Mouse (Mus musculus): ENCODE results near the gene Hsd17b7. TPM values are rescaled to one million over a fixed set of nuclear protein-coding genes. Genes with fewer than 3 reads are reported as not detected.

Hsd17b7 gene
- polyA plus RNA-seq, 1 experiment from 2014 or later, result 19.3 TPM

DNA sequence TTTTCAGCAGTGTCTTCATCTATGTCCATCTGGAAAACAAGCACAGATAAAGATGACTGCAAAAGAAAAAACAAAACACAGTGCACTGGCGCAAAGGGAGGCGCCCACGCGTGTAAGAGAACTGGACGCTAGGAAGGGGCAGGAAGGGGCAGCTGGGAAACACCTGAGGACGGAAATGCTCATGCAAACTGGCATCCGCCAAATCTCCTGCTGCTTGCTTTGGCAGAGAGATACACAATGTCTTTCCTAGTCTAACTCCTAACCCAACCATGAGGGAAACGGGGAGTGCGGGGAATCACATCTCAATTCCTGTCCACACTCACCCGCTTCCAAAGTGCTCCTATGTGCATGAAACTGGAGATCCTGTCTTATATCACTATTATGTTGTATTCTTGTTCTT lies 15.9 kb downstream of the Hsd17b7 start:
- Histone ChIP-seq H3K4me1 (no peaks in the 10 kb centered on the region), H3K4me3 (no peak overlapping the region), H3K9me3 (no peaks in the 10 kb centered on the region), H3K27me3 (ENCODE audit: poor library complexity, severe bottlenecking) (no peaks in the 10 kb centered on the region), H3K27ac (no peak overlapping the region), H3K36me3 (replicated peaks) (peaks cover 83% of the 10 kb centered on the region)
- WGBS, result 96% methylated on average over 10 of the region's 10 CpGs
- no peak for DNase-seq (ENCODE audit: extremely low spot score, low spot score)

GRCm38 (mm10) chr1:169952636-169953035 lies 16.4 kb downstream of the Hsd17b7 start:
- H3K4me3 ChIP-seq, result no peak overlapping the region
- no peaks in the 10 kb centered on the region for H3K4me1 ChIP-seq
- no peak overlapping the region for H3K27ac ChIP-seq
- no peaks in the 10 kb centered on the region for H3K27me3 ChIP-seq (ENCODE audit: poor library complexity, severe bottlenecking)
- H3K9me3 ChIP-seq, result no peaks in the 10 kb centered on the region
- DNase-seq (ENCODE audit: extremely low spot score, low spot score), result no peak
- peaks cover 79% of the 10 kb centered on the region for H3K36me3 ChIP-seq (replicated peaks)
- 96% methylated on average over 10 of the region's 10 CpGs for WGBS

- Histone ChIP-seq H3K27me3 (ENCODE audit: poor library complexity, severe bottlenecking) (no peaks in the 10 kb centered on the region), H3K9me3 (no peaks in the 10 kb centered on the region), H3K27ac (no peak overlapping the region), H3K4me1 (no peaks in the 10 kb centered on the region), H3K36me3 (replicated peaks) (peaks cover 68% of the 10 kb centered on the region), H3K4me3 (no peak overlapping the region)
- 95% methylated on average over 6 of the region's 6 CpGs for WGBS
- no peak for DNase-seq (ENCODE audit: extremely low spot score, low spot score)
Observed at GRCm38 (mm10) chr1:169951561-169951960, 17.5 kb downstream of the Hsd17b7 start.

DNA sequence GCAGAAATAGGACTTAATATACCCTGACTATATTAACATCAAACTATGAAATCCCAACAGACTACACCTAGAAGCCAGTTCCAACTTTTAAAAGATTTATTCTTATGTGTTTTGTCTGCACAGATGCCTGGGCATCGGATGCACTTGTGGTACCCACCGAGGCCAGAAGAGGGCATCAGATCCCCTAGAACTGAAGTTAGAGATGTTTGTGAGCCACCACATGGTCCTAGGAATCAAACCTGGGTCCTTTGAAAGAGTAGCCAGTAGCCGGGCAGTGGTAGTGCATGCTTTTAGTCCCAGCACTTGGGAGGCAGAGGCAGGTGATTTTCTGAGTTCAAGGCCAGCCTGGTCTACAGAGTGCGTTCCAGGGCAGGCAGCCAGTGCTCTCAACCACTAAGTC lies 18.4 kb downstream of the Hsd17b7 start:
- Histone ChIP-seq H3K9me3 (no peaks in the 10 kb centered on the region), H3K27ac (no peak overlapping the region), H3K36me3 (replicated peaks) (peaks cover 59% of the 10 kb centered on the region), H3K27me3 (ENCODE audit: poor library complexity, severe bottlenecking) (no peaks in the 10 kb centered on the region), H3K4me3 (no peak overlapping the region), H3K4me1 (no peaks in the 10 kb centered on the region)
- DNase-seq (ENCODE audit: extremely low spot score, low spot score), result no peak
- whole genome bisulfite sequencing, result 86% methylated on average over 4 of the region's 4 CpGs

DNA sequence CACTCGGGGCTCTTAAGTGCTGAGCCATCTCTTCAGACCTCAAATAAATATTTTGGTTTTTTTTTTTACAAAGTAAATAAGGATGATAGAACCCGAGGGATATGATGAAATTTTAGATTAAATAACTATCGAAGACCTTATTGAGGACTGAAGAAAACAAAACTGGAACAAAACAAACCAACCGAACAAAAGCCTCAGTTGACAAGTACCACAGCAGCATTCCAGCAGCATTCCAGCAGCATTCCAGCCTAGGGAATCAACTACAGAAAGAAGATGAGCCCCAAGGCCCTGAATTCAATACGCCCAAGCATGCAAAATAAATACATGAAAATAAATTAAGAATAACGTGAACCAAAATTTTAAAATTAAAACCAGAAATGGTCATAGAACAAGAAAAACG lies 19.1 kb downstream of the Hsd17b7 start:
- DNase-seq (ENCODE audit: extremely low spot score, low spot score), result no peak
- peaks cover 53% of the 10 kb centered on the region for H3K36me3 ChIP-seq (replicated peaks)
- 76% methylated on average over 7 of the region's 7 CpGs for WGBS
- no peak overlapping the region for H3K4me3 ChIP-seq
- no peaks in the 10 kb centered on the region; the same call in 1 of the 2 replicates for H3K9me3 ChIP-seq
- H3K4me1 ChIP-seq, result no peaks in the 10 kb centered on the region
- H3K27me3 ChIP-seq (ENCODE audit: poor library complexity, severe bottlenecking), result no peaks in the 10 kb centered on the region
- no peak overlapping the region for H3K27ac ChIP-seq

DNA sequence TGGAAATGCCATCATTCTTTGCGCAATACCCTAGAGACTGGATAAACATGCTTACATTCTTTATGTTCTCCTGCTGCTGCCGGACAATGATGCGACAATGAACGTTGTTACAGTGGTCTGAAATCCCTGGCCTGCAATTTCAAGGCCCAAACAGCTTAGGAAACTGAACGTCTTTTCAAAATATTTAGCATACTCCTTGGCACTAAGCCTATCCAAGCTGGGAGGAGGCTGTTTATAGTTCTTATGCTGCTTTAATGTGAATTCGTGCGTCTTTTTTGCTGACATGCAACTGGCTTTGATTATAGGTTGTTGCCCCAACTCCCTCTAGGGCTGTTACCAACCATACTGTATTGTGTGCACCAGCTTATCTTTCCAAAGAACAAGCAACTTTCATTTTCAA lies 20.2 kb downstream of the Hsd17b7 start:
- H3K9me3 ChIP-seq, result no peaks in the 10 kb centered on the region; the same call in 1 of the 2 replicates
- no peak for DNase-seq (ENCODE audit: extremely low spot score, low spot score)
- no peaks in the 10 kb centered on the region for H3K4me1 ChIP-seq
- no peak overlapping the region for H3K4me3 ChIP-seq
- 84% methylated on average over 7 of the region's 7 CpGs for WGBS
- no peak overlapping the region for H3K27ac ChIP-seq
- H3K36me3 ChIP-seq (replicated peaks), result peaks cover 42% of the 10 kb centered on the region
- no peaks in the 10 kb centered on the region for H3K27me3 ChIP-seq (ENCODE audit: poor library complexity, severe bottlenecking)

DNA sequence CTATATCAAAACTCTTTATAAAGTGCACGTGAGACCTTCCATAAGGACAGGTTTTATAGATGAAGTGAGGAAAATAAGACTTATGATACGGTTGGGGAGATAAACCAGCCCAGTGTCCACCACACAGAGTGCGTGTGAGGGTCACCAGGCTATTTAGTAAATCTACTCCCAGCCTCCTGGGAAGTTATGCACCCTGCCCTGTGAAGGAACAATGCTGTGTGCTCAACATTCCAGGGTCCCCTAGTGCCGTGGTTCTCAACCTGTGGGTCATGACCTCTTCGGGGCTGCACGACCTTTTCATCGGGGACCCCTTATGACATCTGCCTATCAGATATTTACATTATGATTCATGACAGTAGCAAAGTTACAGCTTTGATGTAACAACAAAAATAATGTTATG lies 20.8 kb downstream of the Hsd17b7 start:
- H3K27me3 ChIP-seq (ENCODE audit: poor library complexity, severe bottlenecking), result no peaks in the 10 kb centered on the region
- no peaks in the 10 kb centered on the region for H3K4me1 ChIP-seq
- no peak overlapping the region for H3K27ac ChIP-seq
- no peaks in the 10 kb centered on the region; the same call in 1 of the 2 replicates for H3K9me3 ChIP-seq
- 81% methylated on average over 7 of the region's 7 CpGs for WGBS
- DNase-seq (ENCODE audit: extremely low spot score, low spot score), result no peak
- H3K36me3 ChIP-seq (replicated peaks), result peaks cover 36% of the 10 kb centered on the region
- no peak overlapping the region for H3K4me3 ChIP-seq

- Histone ChIP-seq H3K27me3 (ENCODE audit: poor library complexity, severe bottlenecking) (no peaks in the 10 kb centered on the region), H3K4me1 (no peaks in the 10 kb centered on the region), H3K27ac (no peak overlapping the region), H3K9me3 (no peaks in the 10 kb centered on the region; the same call in 1 of the 2 replicates), H3K4me3 (no peak overlapping the region), H3K36me3 (replicated peaks) (peaks cover 30% of the 10 kb centered on the region)
- 82% methylated on average over 6 of the region's 6 CpGs for WGBS
- no peak for DNase-seq (ENCODE audit: extremely low spot score, low spot score)
Observed at GRCm38 (mm10) chr1:169947654-169948053, 21.4 kb downstream of the Hsd17b7 start.

DNA sequence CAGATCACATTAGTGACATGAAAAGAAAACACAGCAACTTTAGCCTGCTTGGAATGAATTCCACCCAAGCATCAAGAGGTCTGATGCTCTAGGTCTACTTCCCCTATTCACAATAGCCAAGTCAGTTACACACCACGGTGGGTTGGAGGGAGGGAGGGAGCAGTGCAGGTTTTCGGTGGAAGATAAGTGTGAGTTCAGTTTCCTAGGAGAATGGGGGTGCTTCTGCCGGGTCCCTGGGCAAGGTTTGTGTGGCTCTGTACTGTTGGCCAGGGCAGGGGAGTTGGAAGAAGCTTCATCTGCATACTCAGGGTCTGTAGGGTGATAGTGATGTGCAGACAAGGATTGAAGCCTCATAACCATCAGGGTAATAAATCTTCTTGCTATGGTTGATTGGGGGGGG lies 23.0 kb downstream of the Hsd17b7 start:
- no peaks in the 10 kb centered on the region for H3K27me3 ChIP-seq (ENCODE audit: poor library complexity, severe bottlenecking)
- 74% methylated on average over 3 of the region's 3 CpGs for WGBS
- H3K4me3 ChIP-seq, result no peak overlapping the region
- no peaks in the 10 kb centered on the region; the same call in 1 of the 2 replicates for H3K9me3 ChIP-seq
- H3K27ac ChIP-seq, result no peak overlapping the region
- H3K4me1 ChIP-seq, result no peaks in the 10 kb centered on the region
- no peak for DNase-seq (ENCODE audit: extremely low spot score, low spot score)
- peaks cover 14% of the 10 kb centered on the region for H3K36me3 ChIP-seq (replicated peaks)

DNA sequence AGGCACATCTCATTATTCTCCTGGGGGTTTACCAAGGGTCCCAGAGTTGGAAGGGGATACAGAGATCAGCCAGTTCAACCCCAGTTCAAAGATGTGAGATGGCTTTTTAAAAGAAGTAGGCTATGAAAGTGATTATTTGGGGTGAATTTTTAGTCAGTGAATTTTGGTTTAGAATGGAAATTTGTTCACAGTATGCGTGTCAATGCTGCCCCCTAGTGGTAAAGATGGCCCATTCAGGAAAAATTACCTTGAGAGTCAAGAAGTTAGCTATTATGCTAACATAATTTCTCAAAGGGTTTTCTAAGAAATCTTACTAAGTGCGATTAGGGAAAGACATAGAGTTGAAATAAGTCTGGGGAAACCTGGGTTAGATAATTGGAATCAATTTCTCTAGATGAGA lies 29.7 kb downstream of the Hsd17b7 start:
- Histone ChIP-seq H3K36me3 (replicated peaks) (no peaks in the 10 kb centered on the region), H3K9me3 (no peaks in the 10 kb centered on the region), H3K4me3 (no peak overlapping the region), H3K4me1 (peaks cover 4% of the 10 kb centered on the region), H3K27ac (no peak overlapping the region), H3K27me3 (ENCODE audit: poor library complexity, severe bottlenecking) (no peaks in the 10 kb centered on the region)
- DNase-seq (ENCODE audit: extremely low spot score, low spot score), result no peak
- WGBS, result 11% methylated on average over 2 of the region's 2 CpGs

DNA sequence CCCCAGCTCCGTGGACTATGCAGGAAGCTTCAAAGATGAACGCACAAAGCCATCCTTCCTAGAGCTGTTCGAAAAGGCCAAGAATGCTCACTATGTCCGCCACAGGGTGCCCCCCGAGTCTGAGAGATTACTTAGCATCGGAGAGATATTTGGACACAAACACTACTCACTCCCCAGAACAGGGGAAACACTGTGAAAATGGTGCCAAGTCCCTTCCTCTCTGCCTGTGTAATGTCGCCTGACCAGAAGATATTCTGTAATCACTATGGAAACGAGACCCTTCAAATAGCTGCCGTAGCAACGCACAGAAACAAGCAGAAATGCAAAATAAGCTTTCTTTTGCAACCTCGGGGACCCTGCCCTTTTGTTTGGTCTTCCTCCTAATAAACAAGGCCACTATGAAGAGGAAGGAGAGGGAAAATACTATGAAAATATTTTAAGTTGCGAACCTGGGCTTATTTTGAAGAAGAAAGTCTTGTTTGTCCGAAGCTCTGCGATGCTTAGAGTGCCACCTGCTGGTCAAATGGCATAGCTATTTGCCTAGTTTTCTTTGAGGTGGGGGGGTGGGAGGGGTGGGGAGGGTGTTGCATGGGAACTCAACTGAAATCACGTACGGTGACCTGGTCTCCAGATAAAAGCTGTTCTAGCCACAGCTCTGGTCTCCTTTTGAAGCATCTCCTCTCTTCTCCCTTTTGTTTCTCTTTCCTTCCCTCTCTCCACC lies 34.9 kb downstream of the Hsd17b7 start:
- peak; percentile 40 for DNase-seq (ENCODE audit: extremely low spot score, low spot score)
- Histone ChIP-seq H3K4me3 (peak overlapping the region; percentile 7; the same call in 1 of the 2 replicates), H3K9me3 (no peaks in the 10 kb centered on the region), H3K27ac (peak overlapping the region; percentile 44), H3K27me3 (ENCODE audit: poor library complexity, severe bottlenecking) (no peaks in the 10 kb centered on the region), H3K36me3 (replicated peaks) (no peaks in the 10 kb centered on the region), H3K4me1 (peaks cover 15% of the 10 kb centered on the region)
- 55% methylated on average over 16 of the region's 16 CpGs for WGBS

DNA sequence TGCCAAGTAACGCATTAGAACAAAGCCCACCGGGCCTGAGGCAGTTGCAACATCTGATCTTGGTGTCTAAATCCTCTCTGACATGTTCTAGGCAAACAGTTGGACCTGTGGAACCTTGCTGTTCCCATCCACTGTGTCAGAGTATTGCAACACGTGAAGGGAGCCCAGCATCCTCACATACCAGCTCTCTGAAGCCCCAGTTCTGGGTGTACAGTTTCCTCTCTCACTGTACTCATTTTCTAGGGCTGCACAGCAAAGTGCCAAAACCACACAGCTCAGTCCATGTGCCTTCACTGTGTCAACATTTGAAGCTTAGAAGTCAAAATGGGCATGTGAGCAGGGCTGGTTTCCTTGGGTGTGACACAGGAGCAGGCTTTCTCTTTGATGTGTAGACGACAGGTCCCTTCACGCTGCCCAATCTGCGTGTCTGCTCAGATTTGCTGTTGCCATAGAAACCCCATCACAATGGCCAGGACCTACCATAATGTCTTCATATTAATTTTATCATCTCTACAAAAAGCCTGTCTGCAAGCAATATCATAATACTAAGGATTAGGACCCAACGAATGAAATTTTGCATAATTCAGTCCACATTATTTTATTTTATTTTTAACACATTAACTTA lies 36.8 kb downstream of the Hsd17b7 start:
- Histone ChIP-seq H3K36me3 (replicated peaks) (no peaks in the 10 kb centered on the region), H3K4me1 (peaks cover 33% of the 10 kb centered on the region), H3K27me3 (ENCODE audit: poor library complexity, severe bottlenecking) (no peaks in the 10 kb centered on the region), H3K27ac (no peak overlapping the region), H3K4me3 (no peak overlapping the region), H3K9me3 (no peaks in the 10 kb centered on the region)
- no peak for DNase-seq (ENCODE audit: extremely low spot score, low spot score)
- WGBS, result 83% methylated on average over 7 of the region's 7 CpGs

DNA sequence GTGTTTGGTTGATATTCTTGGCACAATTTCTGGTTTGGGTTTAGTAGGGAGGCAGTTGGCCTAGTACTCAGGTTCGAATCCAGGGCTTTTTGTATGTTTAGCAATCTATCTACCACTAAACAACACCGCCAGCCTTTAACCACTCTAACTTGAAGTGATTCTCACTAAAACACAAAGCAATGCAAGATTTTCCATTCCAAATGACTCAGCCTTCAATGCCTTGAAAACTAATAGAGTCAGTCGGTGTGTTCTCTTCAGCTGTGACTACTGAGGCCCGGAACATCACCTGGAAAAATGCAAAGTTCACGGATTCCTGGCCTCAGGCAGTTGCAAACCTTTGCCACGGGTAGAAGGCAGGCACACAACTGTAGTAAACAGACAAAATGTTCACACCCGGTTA lies 37.3 kb downstream of the Hsd17b7 start:
- Histone ChIP-seq H3K27ac (no peak overlapping the region), H3K9me3 (no peaks in the 10 kb centered on the region), H3K27me3 (ENCODE audit: poor library complexity, severe bottlenecking) (no peaks in the 10 kb centered on the region), H3K4me3 (no peak overlapping the region), H3K36me3 (replicated peaks) (no peaks in the 10 kb centered on the region), H3K4me1 (peaks cover 37% of the 10 kb centered on the region)
- 89% methylated on average over 7 of the region's 7 CpGs for WGBS
- DNase-seq (ENCODE audit: extremely low spot score, low spot score), result no peak
